Mouse (Mus musculus) kidney, adult 2 months (tissue): ENCODE data around the gene Gcdh. TPM values are rescaled to one million over a fixed set of nuclear protein-coding genes. Genes with fewer than 3 reads are reported as not detected.

Source experiments
- DNase-seq: peaks from one replicate; pipeline ENCODE4 v3.0.0; 2021
- H3K27ac ChIP-seq: fragments of 200-500 bp; 2 replicates; pipeline ENCODE4 v1.5.1; 2012; ENCODE audit warnings: low read depth, low read length, control low read depth, inconsistent platforms; ENCODE audit not compliant: insufficient read depth
- H3K27me3 ChIP-seq: fragments of 200-500 bp; replicated peaks from 2 replicates; pipeline ENCODE4 v1.6.1; 2012; ENCODE audit warnings: mild to moderate bottlenecking, moderate library complexity, low read length, inconsistent platforms; ENCODE audit not compliant: control insufficient read depth, insufficient read depth
- H3K36me3 ChIP-seq: fragments of 200-500 bp; 2 replicates; pipeline ENCODE4 v1.6.1; 2012; ENCODE audit warnings: mild to moderate bottlenecking, moderate library complexity, low read length, inconsistent platforms; ENCODE audit not compliant: control insufficient read depth, insufficient read depth
- H3K4me1 ChIP-seq: fragments of 200-500 bp; 2 replicates; pipeline ENCODE4 v1.6.1; 2011; ENCODE audit warnings: low read length; ENCODE audit not compliant: control insufficient read depth, insufficient read depth
- H3K4me3 ChIP-seq: fragments of 200-500 bp; 2 replicates; pipeline ENCODE4 v1.5.1; 2011; ENCODE audit warnings: mild to moderate bottlenecking, low read depth, low read length, control low read depth; ENCODE audit not compliant: insufficient read depth
- CTCF ChIP-seq: fragments of 200-500 bp; conservative IDR thresholded peaks from 2 replicates; pipeline ENCODE4 v1.5.1; 2011; ENCODE audit warnings: low read depth, mild to moderate bottlenecking, control low read depth, low read length, moderate library complexity, mixed read lengths; ENCODE audit not compliant: insufficient read depth, insufficient read length
- POLR2A ChIP-seq: fragments of 200-500 bp; IDR thresholded peaks from one replicate; pipeline ENCODE4 v1.6.1; 2011; ENCODE audit warnings: low read depth, low read length, control low read depth
- WGBS: fragments of 180-500 bp; shearing (Covaris S2); methylation state at CpG from one replicate; pipeline ENCODE4 v1.1.7; 2018; 5-methylcytosine and 5-hydroxymethylcytosine counted together
- polyA plus RNA-seq: library from polyadenylated mRNA; depleted of rRNA; stranded (reverse); fragments of >200 nt; gene quantifications from 2 replicates; pipeline ENCODE4 v1.2.3, GENCODE M21; 2012; rRNA removed

Gcdh gene
- polyA plus RNA-seq: 700 TPM in 2 replicates

DNA sequence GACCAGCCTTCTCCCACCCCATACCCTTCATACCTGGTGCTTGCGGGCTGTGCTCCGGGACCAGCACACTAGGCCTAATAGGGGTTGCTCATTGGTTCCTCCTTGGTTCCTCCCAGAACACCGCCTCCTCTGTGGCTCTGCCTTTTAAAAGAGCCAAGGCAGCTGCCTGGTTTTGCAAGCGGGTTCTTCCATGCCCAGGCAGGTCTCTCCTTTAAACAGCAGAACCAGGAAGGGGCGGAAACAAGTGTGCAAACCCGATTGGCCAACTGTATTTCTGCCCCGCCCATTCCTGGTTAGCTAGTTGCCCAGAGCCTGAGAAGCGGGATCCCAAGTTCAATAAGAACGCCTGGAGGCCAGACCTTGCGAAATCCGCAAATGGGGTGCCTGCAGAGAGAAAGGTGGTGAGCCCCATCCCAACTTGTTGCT is at the start of gene Gcdh:
Gene Gcdh, minus strand, starts transcription at position 213 of the 426 bp plus-strand sequence.
- Histone ChIP-seq H3K27me3 (no peaks in the 10 kb centered on the region), H3K4me1 (no peaks in the 10 kb centered on the region; the same call in 1 of the 2 replicates), H3K36me3 (peaks cover 4% of the 10 kb centered on the region; the same call in 1 of the 2 replicates), H3K4me3 (peak within 1 kb of the TSS; percentile 94), H3K27ac (peak within 1 kb of the TSS; percentile 83)
- DNase-seq: peak; percentile 99
- peak; percentile 79 for TF ChIP-seq POLR2A
- TF ChIP-seq CTCF: no peak
- WGBS: under 1% methylated on average over 11 of the region's 11 CpGs

- H3K4me3 ChIP-seq: no peak overlapping the region; the same call in 1 of the 2 replicates
- TF ChIP-seq POLR2A (no peak), CTCF (no peak)
- H3K27me3 ChIP-seq: peaks cover 3% of the 10 kb centered on the region
- WGBS: 65% methylated on average over 13 of the region's 13 CpGs
- no peaks in the 10 kb centered on the region for H3K36me3 ChIP-seq
- no peaks in the 10 kb centered on the region for H3K4me1 ChIP-seq
- DNase-seq: no peak
- H3K27ac ChIP-seq: no peak overlapping the region
Observed at GRCm38 (mm10) chr8:84937620-84938485, 44.1 kb upstream of the Gcdh start.

GRCm38 (mm10) chr8:84936962-84937546 is 43.3 kb upstream of the Gcdh start, which contains the start of gene Mast1:
Gene Mast1 (minus strand): TSS chr8:84937359.
- Histone ChIP-seq H3K36me3 (no peaks in the 10 kb centered on the region), H3K4me1 (no peaks in the 10 kb centered on the region), H3K4me3 (peak within 1 kb of the TSS; percentile 7; the same call in 1 of the 2 replicates), H3K27me3 (peaks cover 3% of the 10 kb centered on the region), H3K27ac (no peak within 1 kb of the TSS)
- 1% methylated on average over 49 of the region's 50 CpGs for WGBS
- DNase-seq: peak; percentile 29
- TF ChIP-seq CTCF (peak; percentile 55), POLR2A (no peak)

DNA sequence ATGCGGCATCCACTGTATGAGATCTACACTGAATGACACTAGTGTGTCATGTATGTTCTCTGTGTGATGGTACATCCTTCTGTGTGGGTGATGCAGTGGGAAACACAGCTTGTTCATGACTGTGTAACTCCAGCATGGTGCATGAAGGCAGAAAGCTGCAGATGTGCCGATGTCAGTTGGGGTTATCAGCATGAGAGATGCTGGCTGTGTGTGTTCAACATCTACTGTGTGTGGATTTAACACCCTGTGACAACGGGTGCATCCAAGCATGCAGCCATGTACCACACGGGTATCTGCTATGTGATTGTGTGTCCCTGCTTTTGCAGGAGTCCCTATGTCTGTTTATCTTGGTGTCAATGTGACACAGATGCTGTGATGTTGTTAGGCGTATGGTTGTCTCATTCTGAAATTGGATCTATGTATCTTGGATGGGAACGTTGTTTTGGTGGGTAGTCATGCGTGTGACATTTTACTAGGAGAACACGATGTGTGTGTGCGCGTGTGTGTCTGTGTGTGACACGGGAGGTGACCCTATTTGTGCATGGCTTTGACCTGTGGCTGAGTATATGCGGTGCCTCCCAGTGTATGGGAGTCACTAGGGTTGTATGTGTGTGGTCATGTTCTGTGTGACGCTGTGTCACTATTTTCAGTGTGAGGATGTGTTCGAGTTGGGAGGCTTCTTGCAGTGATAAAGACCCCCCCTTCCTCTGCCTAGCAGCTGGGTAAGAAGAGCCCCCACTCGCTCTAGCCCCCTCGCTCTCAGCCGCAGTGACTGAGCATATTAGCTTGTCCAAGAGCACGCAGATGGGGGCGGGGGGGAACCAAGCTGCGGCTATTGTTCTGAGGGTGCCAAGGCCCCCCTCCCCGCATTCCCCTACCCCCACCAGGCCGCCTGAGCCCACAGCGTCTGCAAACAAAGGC is 42.6 kb upstream of the Gcdh start:
- DNase-seq: no peak
- Histone ChIP-seq H3K27ac (no peak overlapping the region), H3K4me3 (no peak overlapping the region), H3K4me1 (no peaks in the 10 kb centered on the region), H3K27me3 (peaks cover 3% of the 10 kb centered on the region), H3K36me3 (no peaks in the 10 kb centered on the region)
- TF ChIP-seq POLR2A (no peak), CTCF (no peak)
- 16% methylated on average over 23 of the region's 23 CpGs for WGBS

DNA sequence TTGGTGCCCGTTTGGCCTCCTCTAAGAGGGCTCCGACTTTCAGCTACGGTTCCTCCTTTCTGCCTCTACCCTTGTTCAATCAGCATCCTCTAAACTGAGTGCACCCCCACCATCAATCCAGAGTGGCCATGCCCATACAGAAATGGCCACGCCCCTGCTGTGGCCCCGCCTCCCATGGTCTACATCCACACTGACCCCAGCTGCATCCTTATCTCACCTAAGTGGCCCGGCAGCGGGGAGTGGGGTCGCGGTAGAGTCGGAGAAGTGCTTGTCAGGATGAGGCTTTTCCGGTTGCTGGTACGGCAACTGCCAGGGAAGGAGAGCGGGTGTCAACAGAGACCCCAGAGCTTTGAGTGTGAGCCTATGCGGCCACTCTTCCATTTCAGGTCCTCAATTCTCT is 41.8 kb upstream of the Gcdh start:
- H3K27me3 ChIP-seq: peaks cover 3% of the 10 kb centered on the region
- 6% methylated on average over 14 of the region's 14 CpGs for WGBS
- no peaks in the 10 kb centered on the region for H3K4me1 ChIP-seq
- no peak overlapping the region for H3K27ac ChIP-seq
- no peaks in the 10 kb centered on the region for H3K36me3 ChIP-seq
- no peak for DNase-seq
- no peak for TF ChIP-seq POLR2A
- no peak for TF ChIP-seq CTCF
- H3K4me3 ChIP-seq: no peak overlapping the region

- no peak for DNase-seq
- Histone ChIP-seq H3K4me3 (no peak overlapping the region), H3K27me3 (peaks cover 3% of the 10 kb centered on the region), H3K4me1 (no peaks in the 10 kb centered on the region), H3K27ac (no peak overlapping the region), H3K36me3 (no peaks in the 10 kb centered on the region)
- TF ChIP-seq POLR2A (no peak), CTCF (no peak)
- 3% methylated on average over 15 of the region's 15 CpGs for WGBS
Observed at GRCm38 (mm10) chr8:84934860-84935259, 41.1 kb upstream of the Gcdh start.
